Mouse (Mus musculus) neural tube, embryonic 15.5 days (tissue): ENCODE measurements around the gene Celf2. TPM values are rescaled to one million over a fixed set of nuclear protein-coding genes. Genes with fewer than 3 reads are reported as not detected.

Experiments
- ATAC-seq: fragments of 200-750 bp; cut with Nextera tagmentation; 2 replicates; pipeline ENCODE4 v1.8.0; 2017; ENCODE audit warnings: mild to moderate bottlenecking, moderate TSS enrichment, moderate library complexity; ENCODE audit not compliant: low FRiP score
- H3K27ac ChIP-seq: fragments of 300-500 bp; sonication (generic); replicated peaks from 2 replicates; pipeline ENCODE4 v1.5.1; 2015; ENCODE audit warnings: mild to moderate bottlenecking, inconsistent platforms
- H3K27me3 ChIP-seq: fragments of 300-500 bp; sonication (generic); replicated peaks from 2 replicates; pipeline ENCODE4 v1.6.1; 2015; ENCODE audit warnings: inconsistent platforms
- H3K36me3 ChIP-seq: fragments of 300-500 bp; sonication (generic); 2 replicates; pipeline ENCODE4 v1.6.1; 2015; ENCODE audit warnings: inconsistent platforms
- H3K4me1 ChIP-seq: fragments of 300-500 bp; sonication (generic); 2 replicates; pipeline ENCODE4 v1.6.1; 2015; ENCODE audit warnings: inconsistent platforms
- H3K4me2 ChIP-seq: fragments of 300-500 bp; sonication (generic); 2 replicates; pipeline ENCODE4 v1.6.1; 2015; ENCODE audit warnings: inconsistent platforms, mild to moderate bottlenecking, moderate library complexity
- H3K4me3 ChIP-seq: fragments of 300-500 bp; sonication (generic); replicated peaks from 2 replicates; pipeline ENCODE4 v1.5.1; 2015; ENCODE audit warnings: mild to moderate bottlenecking, inconsistent platforms
- H3K9ac ChIP-seq: fragments of 300-500 bp; sonication (generic); replicated peaks from 2 replicates; pipeline ENCODE4 v1.6.1; 2015; ENCODE audit warnings: mild to moderate bottlenecking, inconsistent platforms
- H3K9me3 ChIP-seq: fragments of 300-500 bp; sonication (generic); replicated peaks from 2 replicates; pipeline ENCODE4 v1.6.1; 2016; ENCODE audit warnings: inconsistent platforms
- WGBS: fragments of 180-500 bp; shearing (Covaris S2); methylation state at CpG from one replicate; pipeline ENCODE4 v1.1.7; 2015; ENCODE audit warnings: mixed read lengths; 5-methylcytosine and 5-hydroxymethylcytosine counted together
- polyA plus RNA-seq: library from polyadenylated mRNA; unstranded; fragments of >200 nt; fragmentation: Nextera tagmentation; extraction: Ambion mirVana; gene quantifications from 2 replicates; pipeline ENCODE4 v1.2.1, GENCODE M21; 2015

The Celf2 gene
- polyA plus RNA-seq, 1 experiment from 2014 or later = 120 TPM

DNA sequence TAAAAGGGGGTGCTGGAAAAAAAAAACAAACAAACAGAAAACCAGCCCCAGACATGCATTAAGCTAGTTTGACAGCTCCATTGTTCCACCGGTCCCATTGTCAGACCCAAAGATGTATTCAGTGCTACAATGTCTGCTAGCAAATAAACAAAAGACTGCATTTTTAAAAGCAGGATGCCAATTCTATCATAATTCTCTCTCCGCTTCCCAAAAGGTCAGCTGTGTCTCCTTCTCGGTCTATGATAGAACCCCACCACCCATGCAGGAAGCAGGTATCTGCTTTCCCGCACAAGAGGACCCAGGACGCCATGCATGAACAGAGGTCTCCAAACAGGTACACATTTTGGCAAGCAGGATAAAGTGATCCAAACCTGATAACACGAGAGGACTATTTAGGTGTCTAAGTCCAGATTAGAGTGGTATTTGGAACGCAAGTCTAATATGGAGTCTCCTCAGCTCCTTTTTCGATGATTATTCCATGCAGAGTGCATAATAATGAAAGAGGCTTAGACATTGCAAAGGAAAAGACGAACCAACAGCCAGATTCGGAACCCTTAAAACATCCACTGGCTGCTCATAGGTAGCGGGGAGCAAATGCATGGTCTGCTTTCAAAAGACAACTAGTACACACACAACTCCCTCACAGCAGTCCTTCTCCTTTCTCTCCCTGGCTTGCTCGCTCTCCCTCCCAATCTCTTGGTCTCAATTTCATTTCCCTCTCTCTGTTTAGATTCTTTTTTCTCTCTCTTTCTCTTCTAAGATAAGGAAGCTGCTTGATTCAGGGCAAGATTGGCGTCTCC is 625.2 kb downstream of the Celf2 start:
- H3K4me2 ChIP-seq = peak overlapping the region; percentile 53
- peak overlapping the region; percentile 50 for H3K4me3 ChIP-seq
- H3K36me3 ChIP-seq = no peaks in the 10 kb centered on the region
- ATAC-seq = peak; percentile 73
- H3K9me3 ChIP-seq = no peaks in the 10 kb centered on the region
- peak overlapping the region; percentile 61 for H3K9ac ChIP-seq
- 18% methylated on average over 13 of the region's 13 CpGs for WGBS
- H3K27ac ChIP-seq = peak overlapping the region; percentile 93
- H3K4me1 ChIP-seq = peaks cover 10% of the 10 kb centered on the region
- H3K27me3 ChIP-seq = no peaks in the 10 kb centered on the region

DNA sequence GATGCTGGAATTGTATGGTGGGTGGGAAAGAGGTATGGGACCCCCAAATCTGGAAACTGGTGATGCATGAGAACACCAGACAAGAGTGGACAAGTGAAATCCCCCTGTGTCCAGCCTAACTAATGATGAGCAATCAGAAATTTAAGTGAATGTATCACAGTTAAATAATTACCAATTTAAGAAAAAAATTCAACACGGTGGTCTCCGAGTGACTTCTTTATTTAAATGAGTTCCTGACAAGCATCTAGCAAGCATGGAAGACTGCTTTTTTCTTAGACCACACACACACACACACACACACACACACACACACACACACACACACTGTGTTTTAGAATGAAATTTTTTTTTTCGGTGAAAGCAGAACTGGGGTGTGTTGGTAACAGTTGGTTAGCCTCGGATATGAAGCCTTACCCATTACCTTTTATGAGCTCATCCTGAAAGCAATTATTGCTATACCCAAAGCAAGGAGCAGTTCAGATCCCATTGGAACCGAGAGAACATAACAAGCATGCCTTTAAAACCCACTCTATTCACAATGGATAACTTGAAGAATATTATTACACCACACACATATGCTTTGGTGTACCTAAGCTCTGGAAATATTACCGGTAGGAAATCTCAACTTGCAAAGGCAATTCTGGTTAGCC is 627.0 kb downstream of the Celf2 start:
- Histone ChIP-seq H3K9ac (peak overlapping the region; percentile 37), H3K27ac (peak overlapping the region; percentile 73), H3K27me3 (no peaks in the 10 kb centered on the region), H3K4me2 (peak overlapping the region; percentile 53), H3K36me3 (no peaks in the 10 kb centered on the region), H3K9me3 (no peaks in the 10 kb centered on the region), H3K4me1 (peaks cover 10% of the 10 kb centered on the region), H3K4me3 (peak overlapping the region; percentile 38)
- WGBS = 27% methylated on average over 6 of the region's 6 CpGs
- peak; percentile 61; the same call in 1 of the 2 replicates for ATAC-seq

- peak overlapping the region; percentile 53 for H3K4me2 ChIP-seq
- ATAC-seq = no peak
- 59% methylated on average over 6 of the region's 6 CpGs for WGBS
- H3K9me3 ChIP-seq = no peaks in the 10 kb centered on the region
- H3K4me3 ChIP-seq = peak overlapping the region; percentile 38
- H3K36me3 ChIP-seq = no peaks in the 10 kb centered on the region
- peaks cover 19% of the 10 kb centered on the region for H3K4me1 ChIP-seq
- H3K9ac ChIP-seq = peak overlapping the region; percentile 8; the same call in 1 of the 2 replicates
- H3K27ac ChIP-seq = peak overlapping the region; percentile 73
- H3K27me3 ChIP-seq = no peaks in the 10 kb centered on the region
Measured at GRCm38 (mm10) chr2:6880941-6881575, 628.3 kb downstream of the Celf2 start.

DNA sequence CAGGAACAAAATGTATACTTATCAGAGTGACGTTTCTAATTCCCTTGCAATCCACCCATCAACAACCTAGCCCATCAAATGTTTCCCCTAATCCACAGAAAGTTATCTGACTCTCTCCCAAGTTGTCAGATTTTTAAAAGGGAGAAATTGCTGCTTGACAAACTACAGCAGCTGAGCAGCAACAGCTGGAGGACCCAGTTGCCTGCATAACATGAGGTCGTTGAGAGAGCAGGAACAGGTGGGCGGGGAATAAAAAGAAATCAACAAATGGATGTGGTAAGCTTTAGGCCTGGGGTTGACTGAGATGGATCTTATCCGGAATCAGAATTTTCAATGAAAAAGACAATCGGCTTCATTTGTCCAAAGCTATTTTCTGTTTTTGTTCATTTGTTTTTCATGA is 632.3 kb downstream of the Celf2 start:
- H3K4me3 ChIP-seq = no peak overlapping the region
- no peak overlapping the region for H3K9ac ChIP-seq
- no peak overlapping the region for H3K27ac ChIP-seq
- no peak for ATAC-seq
- H3K36me3 ChIP-seq = no peaks in the 10 kb centered on the region
- peaks cover 35% of the 10 kb centered on the region for H3K4me1 ChIP-seq
- peak overlapping the region; percentile 25; the same call in 1 of the 2 replicates for H3K4me2 ChIP-seq
- H3K27me3 ChIP-seq = no peaks in the 10 kb centered on the region
- WGBS = 76% methylated on average over 5 of the region's 5 CpGs
- no peaks in the 10 kb centered on the region for H3K9me3 ChIP-seq

DNA sequence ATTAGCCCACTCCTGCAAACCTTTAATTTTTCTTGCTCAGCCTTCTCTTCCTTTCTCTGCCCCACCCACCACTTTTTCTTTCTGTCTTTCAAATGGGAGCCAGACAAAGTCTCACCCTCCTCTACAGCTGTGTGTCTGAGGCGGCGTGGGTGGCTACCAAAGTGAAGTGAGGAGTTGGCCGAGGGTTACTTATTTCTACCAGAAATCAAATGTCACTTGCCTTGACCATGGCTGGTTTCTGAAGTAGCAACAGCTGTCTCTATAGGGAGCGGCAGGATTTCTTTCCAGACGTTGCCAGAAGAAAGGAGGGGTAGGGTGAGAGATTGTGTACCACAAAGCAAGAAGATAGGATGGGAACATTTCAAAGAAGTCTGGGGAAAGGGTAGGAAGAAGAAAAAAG is 632.8 kb downstream of the Celf2 start:
- Histone ChIP-seq H3K27me3 (no peaks in the 10 kb centered on the region), H3K4me1 (peaks cover 35% of the 10 kb centered on the region), H3K36me3 (no peaks in the 10 kb centered on the region), H3K4me3 (no peak overlapping the region), H3K9ac (no peak overlapping the region), H3K9me3 (no peaks in the 10 kb centered on the region), H3K27ac (peak overlapping the region; percentile 33; the same call in 1 of the 2 replicates), H3K4me2 (peak overlapping the region; percentile 25)
- ATAC-seq = no peak
- 57% methylated on average over 5 of the region's 5 CpGs for WGBS

DNA sequence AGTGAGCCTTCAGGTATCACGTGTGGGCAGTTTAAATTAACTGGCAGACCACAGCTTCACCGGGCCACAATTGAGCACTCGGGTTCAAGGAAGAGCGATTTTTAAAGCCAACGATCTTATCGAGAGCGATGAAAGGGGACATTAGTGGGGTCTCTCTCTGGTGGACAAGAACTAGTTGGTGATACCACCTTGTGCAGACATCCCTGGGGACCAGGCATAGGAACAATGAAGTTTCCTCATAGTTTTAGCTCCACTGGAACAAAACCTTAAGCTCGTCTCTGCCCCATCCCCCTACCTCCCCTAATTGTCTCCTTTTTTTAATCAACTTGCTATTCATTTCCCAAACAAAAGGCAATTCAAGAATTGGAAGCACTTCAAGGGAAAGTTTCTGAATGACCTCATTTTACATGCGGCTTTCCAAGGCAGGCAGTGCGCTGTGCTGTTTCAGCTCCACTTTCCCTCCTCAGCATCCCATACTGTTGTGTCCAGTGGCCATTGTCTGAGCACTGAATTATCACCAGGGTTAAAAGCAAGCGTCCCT is 634.2 kb downstream of the Celf2 start:
- H3K36me3 ChIP-seq = no peaks in the 10 kb centered on the region
- no peak for ATAC-seq
- H3K9ac ChIP-seq = no peak overlapping the region
- WGBS = 9% methylated on average over 11 of the region's 11 CpGs
- H3K4me2 ChIP-seq = peak overlapping the region; percentile 46
- H3K27me3 ChIP-seq = no peaks in the 10 kb centered on the region
- H3K4me3 ChIP-seq = peak overlapping the region; percentile 17
- H3K9me3 ChIP-seq = no peaks in the 10 kb centered on the region
- H3K4me1 ChIP-seq = peaks cover 32% of the 10 kb centered on the region
- peak overlapping the region; percentile 69 for H3K27ac ChIP-seq

GRCm38 (mm10) chr2:6874266-6874955 is 635.0 kb downstream of the Celf2 start:
- H3K9ac ChIP-seq = no peak overlapping the region; the same call in 1 of the 2 replicates
- no peaks in the 10 kb centered on the region for H3K27me3 ChIP-seq
- no peaks in the 10 kb centered on the region for H3K9me3 ChIP-seq
- H3K36me3 ChIP-seq = no peaks in the 10 kb centered on the region
- H3K27ac ChIP-seq = peak overlapping the region; percentile 69
- ATAC-seq = no peak
- H3K4me3 ChIP-seq = peak overlapping the region; percentile 17; the same call in 1 of the 2 replicates
- 24% methylated on average over 10 of the region's 10 CpGs for WGBS
- peaks cover 36% of the 10 kb centered on the region for H3K4me1 ChIP-seq
- peak overlapping the region; percentile 46 for H3K4me2 ChIP-seq

DNA sequence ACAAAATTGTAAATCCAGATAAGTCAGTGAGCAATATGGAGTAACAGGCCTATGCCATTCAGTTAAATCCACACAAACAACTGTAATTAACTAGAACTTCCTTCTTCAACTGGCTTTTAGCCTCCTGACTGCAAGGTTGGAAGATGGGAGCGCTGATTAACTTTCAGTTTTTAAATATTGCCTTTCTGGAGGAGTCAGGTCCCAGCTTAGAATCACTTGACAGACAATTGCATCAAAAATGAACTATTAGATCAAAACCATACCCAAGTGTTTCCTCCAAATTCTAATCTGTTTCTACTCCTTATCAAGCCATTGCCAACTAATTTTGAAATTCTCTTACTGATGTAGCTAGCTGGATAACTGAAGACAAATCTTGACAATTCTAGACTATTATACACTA is 635.7 kb downstream of the Celf2 start:
- peaks cover 41% of the 10 kb centered on the region for H3K4me1 ChIP-seq
- no peaks in the 10 kb centered on the region for H3K36me3 ChIP-seq
- H3K4me3 ChIP-seq = no peak overlapping the region
- WGBS = 89% methylated on average over 1 of the region's 1 CpGs
- H3K4me2 ChIP-seq = peak overlapping the region; percentile 46
- H3K9ac ChIP-seq = no peak overlapping the region
- peak overlapping the region; percentile 58 for H3K27ac ChIP-seq
- H3K27me3 ChIP-seq = no peaks in the 10 kb centered on the region
- no peak for ATAC-seq
- no peaks in the 10 kb centered on the region for H3K9me3 ChIP-seq

GRCm38 (mm10) chr2:6872894-6873255 is 636.5 kb downstream of the Celf2 start:
- Histone ChIP-seq H3K27ac (peak overlapping the region; percentile 96), H3K36me3 (no peaks in the 10 kb centered on the region), H3K9me3 (no peaks in the 10 kb centered on the region), H3K4me3 (peak overlapping the region; percentile 72), H3K9ac (peak overlapping the region; percentile 95), H3K27me3 (no peaks in the 10 kb centered on the region), H3K4me2 (peak overlapping the region; percentile 83), H3K4me1 (peaks cover 44% of the 10 kb centered on the region)
- no peak; the same call in 1 of the 2 replicates for ATAC-seq
- 8% methylated on average over 10 of the region's 10 CpGs for WGBS

- Histone ChIP-seq H3K4me3 (peak overlapping the region; percentile 72), H3K36me3 (no peaks in the 10 kb centered on the region), H3K4me2 (peak overlapping the region; percentile 83), H3K9me3 (no peaks in the 10 kb centered on the region), H3K27ac (peak overlapping the region; percentile 96), H3K4me1 (peaks cover 49% of the 10 kb centered on the region), H3K27me3 (no peaks in the 10 kb centered on the region), H3K9ac (peak overlapping the region; percentile 95)
- WGBS = under 1% methylated on average over 104 of the region's 124 CpGs
- ATAC-seq = peak; percentile 81
Measured at GRCm38 (mm10) chr2:6872131-6872893, 637.1 kb downstream of the Celf2 start.
